Mouse (Mus musculus) forebrain, embryonic 10.5 days (tissue): ENCODE data around the gene Nav2. TPM values are rescaled to one million over a fixed set of nuclear protein-coding genes. Genes with fewer than 3 reads are reported as not detected.

Source experiments
- DNase-seq: peaks from one replicate; pipeline ENCODE4 v3.0.0-alpha.2; 2017; ENCODE audit warnings: low spot score; ENCODE audit errors: extremely low spot score
- H3K27ac ChIP-seq: fragments of 300-500 bp; sonication (generic); 2 replicates; pipeline ENCODE4 v1.5.1; 2016; ENCODE audit warnings: mild to moderate bottlenecking
- H3K27me3 ChIP-seq: fragments of 300-500 bp; sonication (generic); 2 replicates; pipeline ENCODE4 v1.6.1; 2016; ENCODE audit warnings: mild to moderate bottlenecking; ENCODE audit not compliant: poor library complexity, severe bottlenecking
- H3K36me3 ChIP-seq: fragments of 300-500 bp; sonication (generic); replicated peaks from 2 replicates; pipeline ENCODE4 v1.6.1; 2016; ENCODE audit warnings: mild to moderate bottlenecking, moderate library complexity
- H3K4me1 ChIP-seq: fragments of 300-500 bp; sonication (generic); 2 replicates; pipeline ENCODE4 v1.6.1; 2016
- H3K4me3 ChIP-seq: fragments of 300-500 bp; sonication (generic); 2 replicates; pipeline ENCODE4 v1.5.1; 2016; ENCODE audit warnings: mild to moderate bottlenecking, moderate library complexity
- H3K9me3 ChIP-seq: fragments of 300-500 bp; sonication (generic); 2 replicates; pipeline ENCODE4 v1.6.1; 2016; ENCODE audit warnings: mild to moderate bottlenecking, moderate library complexity
- WGBS: fragments of 180-500 bp; shearing (Covaris S2); methylation state at CpG from one replicate; pipeline ENCODE4 v1.1.7; 2016; 5-methylcytosine and 5-hydroxymethylcytosine counted together
- polyA plus RNA-seq: library from polyadenylated mRNA; unstranded; fragments of >200 nt; fragmentation: Nextera tagmentation; extraction: Ambion mirVana; gene quantifications from 2 replicates; pipeline ENCODE4 v1.2.1, GENCODE M21; 2016

Gene Nav2
- polyA plus RNA-seq, 1 experiment from 2014 or later = 6.1 TPM

DNA sequence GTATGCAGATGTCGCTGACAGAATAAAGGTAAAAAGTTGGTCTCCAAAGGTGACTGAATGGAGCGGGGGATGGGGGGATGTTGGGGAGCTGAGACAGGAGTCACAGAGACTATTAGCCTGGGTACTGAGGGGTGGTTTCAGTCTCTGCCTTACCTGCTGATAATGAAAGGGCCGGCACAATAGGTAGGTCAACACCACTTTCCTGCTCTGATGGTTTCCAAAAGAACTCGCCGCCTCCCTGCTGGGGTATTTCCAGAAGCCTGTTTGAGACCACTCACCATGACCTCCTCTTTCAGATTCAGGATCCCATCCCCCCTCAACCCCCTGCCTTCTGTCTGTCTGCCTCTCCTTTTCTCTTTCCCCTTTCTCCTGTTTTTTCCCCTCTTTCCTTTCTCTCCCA, 9.5 kb downstream of the Nav2 start:
- peaks cover 84% of the 10 kb centered on the region for H3K27me3 ChIP-seq
- H3K9me3 ChIP-seq = no peaks in the 10 kb centered on the region
- 5% methylated on average over 5 of the region's 5 CpGs for WGBS
- no peak for DNase-seq
- H3K27ac ChIP-seq = no peak overlapping the region
- H3K36me3 ChIP-seq = no peaks in the 10 kb centered on the region
- H3K4me3 ChIP-seq = 0 out of 2 replicates have a peak overlapping the region, but pooled peaks have one; percentile 7
- peaks cover 60% of the 10 kb centered on the region for H3K4me1 ChIP-seq

DNA sequence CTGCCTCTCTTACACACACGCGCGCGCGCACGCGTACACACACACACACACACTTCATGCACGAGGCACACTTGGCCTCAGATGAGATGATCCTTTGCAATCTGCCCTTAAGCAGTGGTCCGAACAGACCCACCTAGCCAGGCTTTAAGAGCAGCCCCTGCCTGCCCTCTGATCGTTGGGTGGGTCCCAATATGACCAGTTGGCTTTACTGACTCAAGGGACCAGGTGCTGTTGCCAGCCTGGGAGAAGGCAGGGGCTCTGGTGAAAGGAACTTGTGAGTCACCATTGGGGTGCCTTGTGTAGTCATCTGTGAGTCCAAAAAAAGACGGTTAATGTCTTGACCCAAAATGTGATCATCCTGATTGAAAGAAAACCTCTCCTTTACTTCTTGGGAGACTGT, 9.9 kb downstream of the Nav2 start:
- no peaks in the 10 kb centered on the region for H3K9me3 ChIP-seq
- WGBS = 17% methylated on average over 11 of the region's 11 CpGs
- peaks cover 84% of the 10 kb centered on the region for H3K27me3 ChIP-seq
- no peaks in the 10 kb centered on the region for H3K36me3 ChIP-seq
- DNase-seq = no peak
- H3K4me3 ChIP-seq = 0 out of 2 replicates have a peak overlapping the region, but pooled peaks have one; percentile 7
- no peak overlapping the region for H3K27ac ChIP-seq
- peaks cover 63% of the 10 kb centered on the region for H3K4me1 ChIP-seq

DNA sequence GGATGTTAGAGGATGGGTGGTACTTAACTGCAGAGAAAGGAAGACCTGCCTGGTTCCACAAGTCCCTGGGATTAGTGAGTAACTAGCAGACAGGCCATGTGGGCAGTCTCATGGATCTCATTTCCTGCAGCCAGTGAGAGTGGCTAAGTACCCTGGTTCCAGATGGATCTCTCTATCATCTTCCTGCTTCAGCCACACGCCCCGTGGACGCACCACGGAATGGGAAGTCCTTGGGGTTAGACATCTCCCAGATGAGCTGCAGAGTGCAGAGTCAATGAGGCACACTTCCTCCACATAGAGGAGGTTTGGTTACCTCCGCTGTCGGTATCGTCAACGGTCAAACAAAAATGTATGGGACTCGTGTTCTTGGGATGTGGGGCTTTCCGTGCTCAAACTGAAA, 15.1 kb downstream of the Nav2 start:
- no peak overlapping the region for H3K27ac ChIP-seq
- 89% methylated on average over 10 of the region's 10 CpGs for WGBS
- peaks cover 80% of the 10 kb centered on the region for H3K27me3 ChIP-seq

DNA sequence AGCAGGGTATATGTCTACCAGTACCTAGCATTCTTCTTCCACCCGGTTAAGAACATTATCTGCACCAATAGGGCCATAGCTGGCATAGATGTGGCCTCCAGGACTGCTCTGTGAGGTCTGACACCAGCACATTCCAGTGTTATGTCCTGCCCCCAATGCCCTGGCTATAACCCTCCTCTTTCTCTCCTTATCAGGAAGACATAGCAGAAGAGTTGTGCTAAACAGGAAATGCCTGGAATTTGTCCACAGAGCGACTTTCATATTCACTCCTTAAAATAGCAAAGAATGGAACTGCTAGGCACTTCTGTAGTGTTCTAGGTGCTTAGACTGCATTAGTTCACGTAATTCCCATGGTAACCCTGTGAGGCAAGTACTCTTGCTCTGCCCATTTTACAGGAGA, 16.7 kb downstream of the Nav2 start:
- WGBS = 83% methylated on average over 3 of the region's 3 CpGs
- Histone ChIP-seq H3K9me3 (no peaks in the 10 kb centered on the region), H3K4me1 (peaks cover 16% of the 10 kb centered on the region), H3K27me3 (peaks cover 80% of the 10 kb centered on the region), H3K27ac (0 out of 2 replicates have a peak overlapping the region, but pooled peaks have one; percentile 25), H3K36me3 (no peaks in the 10 kb centered on the region), H3K4me3 (no peak overlapping the region)
- no peak for DNase-seq

More for the DNA sequence above, 15.1 kb downstream of the Nav2 start:
- no peak overlapping the region for H3K4me3 ChIP-seq
- peaks cover 17% of the 10 kb centered on the region for H3K4me1 ChIP-seq
- no peaks in the 10 kb centered on the region for H3K9me3 ChIP-seq
- no peaks in the 10 kb centered on the region for H3K36me3 ChIP-seq
- DNase-seq = no peak

DNA sequence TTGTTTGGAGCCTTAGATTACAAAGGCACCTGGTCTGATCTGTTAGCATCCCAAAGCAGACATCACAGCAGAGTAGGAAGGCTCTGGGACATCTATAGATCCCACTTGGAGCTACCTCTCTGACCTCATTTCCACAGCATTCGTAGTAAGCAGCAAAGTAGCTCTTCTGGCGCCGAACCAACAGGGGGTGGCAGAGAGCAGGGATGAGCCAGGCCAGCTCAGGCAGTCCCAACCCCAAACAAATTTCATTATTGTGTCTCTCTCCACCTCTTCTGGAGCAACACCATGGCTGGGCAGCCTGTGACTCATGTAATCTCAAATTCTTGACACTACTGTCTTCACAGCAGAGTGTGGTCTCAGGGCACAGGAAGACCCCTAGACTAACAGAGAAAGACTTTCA, 19.8 kb downstream of the Nav2 start:
- 21% methylated on average over 3 of the region's 3 CpGs for WGBS
- Histone ChIP-seq H3K27ac (no peak overlapping the region), H3K27me3 (peaks cover 88% of the 10 kb centered on the region), H3K4me3 (no peak overlapping the region), H3K9me3 (no peaks in the 10 kb centered on the region), H3K36me3 (no peaks in the 10 kb centered on the region), H3K4me1 (peaks cover 17% of the 10 kb centered on the region)
- peak; percentile 50 for DNase-seq

DNA sequence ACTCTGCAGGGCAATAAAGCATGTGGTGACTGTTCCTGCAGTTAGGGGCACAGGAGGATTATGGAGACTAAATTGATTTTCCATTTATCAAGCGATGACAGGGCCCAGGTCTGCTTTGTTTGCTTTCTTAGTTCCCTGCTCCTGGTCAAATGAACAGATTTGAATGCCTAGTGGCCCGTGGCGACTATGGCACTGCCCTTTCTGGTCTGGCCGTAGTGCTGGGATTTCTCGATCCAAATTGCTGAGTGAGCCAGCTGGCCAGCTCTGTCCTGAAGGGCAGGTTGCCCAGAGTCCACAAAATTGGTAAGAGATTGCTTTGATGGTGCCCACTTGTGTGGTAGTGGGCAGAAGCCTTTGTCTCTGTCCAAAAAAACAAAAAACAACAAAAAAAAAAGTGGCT, 21.9 kb downstream of the Nav2 start:
- Histone ChIP-seq H3K36me3 (no peaks in the 10 kb centered on the region), H3K27ac (no peak overlapping the region), H3K4me3 (no peak overlapping the region), H3K9me3 (no peaks in the 10 kb centered on the region), H3K4me1 (peaks cover 15% of the 10 kb centered on the region), H3K27me3 (peaks cover 89% of the 10 kb centered on the region)
- WGBS = 52% methylated on average over 5 of the region's 5 CpGs
- no peak for DNase-seq

DNA sequence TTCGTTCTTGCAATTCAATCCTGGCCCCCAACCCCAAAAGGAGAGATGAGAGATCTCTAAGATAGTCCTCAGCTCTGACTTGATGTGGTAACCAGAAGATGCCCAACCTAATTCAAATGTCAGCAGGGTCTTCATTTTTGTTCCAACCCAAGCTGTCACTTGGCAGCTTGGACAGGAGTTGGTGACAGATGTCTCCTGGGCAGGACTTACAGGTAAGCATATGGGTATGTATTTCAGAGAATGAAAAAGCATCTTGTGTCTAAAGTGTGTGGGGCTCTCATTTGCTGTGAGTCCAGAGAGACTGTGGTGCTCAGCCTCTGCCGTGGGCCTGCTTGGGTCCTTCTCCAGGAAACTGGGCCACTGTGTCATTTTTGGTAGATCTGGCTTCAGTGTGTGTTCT, 23.6 kb downstream of the Nav2 start:
- Histone ChIP-seq H3K27me3 (peaks cover 87% of the 10 kb centered on the region), H3K4me1 (peaks cover 14% of the 10 kb centered on the region), H3K36me3 (no peaks in the 10 kb centered on the region), H3K4me3 (no peak overlapping the region), H3K27ac (no peak overlapping the region), H3K9me3 (no peaks in the 10 kb centered on the region)
- 77% methylated on average over 2 of the region's 2 CpGs for WGBS
- DNase-seq = no peak

DNA sequence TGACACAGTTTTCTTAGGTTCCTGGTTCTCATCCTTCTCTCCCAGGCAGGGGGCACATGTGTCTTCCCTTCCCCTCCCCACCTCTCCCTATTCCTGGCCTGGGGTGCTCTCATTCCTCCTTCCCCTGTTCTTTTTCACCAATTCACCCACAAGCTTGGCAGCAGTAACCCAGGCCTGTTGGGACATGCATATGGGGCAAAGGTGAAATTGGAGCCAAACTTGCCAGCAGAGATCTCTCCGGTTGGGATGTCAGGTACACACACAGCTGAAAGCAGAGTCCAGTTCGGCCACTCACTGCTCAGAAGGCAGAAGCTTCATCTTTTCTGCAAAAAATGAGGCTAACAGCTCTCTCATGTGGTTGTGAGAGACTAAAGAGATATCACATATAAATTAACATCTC, 26.3 kb downstream of the Nav2 start:
- WGBS = 85% methylated on average over 2 of the region's 2 CpGs
- Histone ChIP-seq H3K4me3 (no peak overlapping the region), H3K9me3 (no peaks in the 10 kb centered on the region), H3K4me1 (peaks cover 11% of the 10 kb centered on the region), H3K27ac (no peak overlapping the region), H3K27me3 (peaks cover 83% of the 10 kb centered on the region), H3K36me3 (no peaks in the 10 kb centered on the region)
- DNase-seq = no peak

DNA sequence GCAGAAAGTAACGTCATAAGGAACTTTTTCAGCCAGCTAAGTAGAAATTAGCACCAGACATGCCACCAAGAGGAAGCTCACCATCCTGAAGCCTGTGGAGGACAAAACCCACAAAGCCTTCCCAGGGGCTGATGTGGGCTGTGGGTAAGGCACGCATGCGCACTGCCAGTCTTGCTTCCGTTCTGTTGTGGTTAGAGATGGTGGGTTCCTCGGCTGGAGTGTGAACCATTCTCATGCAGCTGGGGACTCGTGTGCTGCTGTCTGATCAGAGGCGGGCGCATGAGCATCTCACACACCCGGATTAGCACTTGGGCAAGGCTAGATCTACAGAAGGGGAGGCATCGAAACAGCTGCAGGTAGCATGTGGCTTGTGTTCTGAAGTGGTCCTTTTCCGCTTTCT, 29.0 kb downstream of the Nav2 start:
- Histone ChIP-seq H3K27ac (no peak overlapping the region), H3K27me3 (peaks cover 77% of the 10 kb centered on the region), H3K9me3 (no peaks in the 10 kb centered on the region), H3K4me1 (no peaks in the 10 kb centered on the region), H3K4me3 (no peak overlapping the region), H3K36me3 (no peaks in the 10 kb centered on the region)
- DNase-seq = no peak
- WGBS = 87% methylated on average over 11 of the region's 11 CpGs

DNA sequence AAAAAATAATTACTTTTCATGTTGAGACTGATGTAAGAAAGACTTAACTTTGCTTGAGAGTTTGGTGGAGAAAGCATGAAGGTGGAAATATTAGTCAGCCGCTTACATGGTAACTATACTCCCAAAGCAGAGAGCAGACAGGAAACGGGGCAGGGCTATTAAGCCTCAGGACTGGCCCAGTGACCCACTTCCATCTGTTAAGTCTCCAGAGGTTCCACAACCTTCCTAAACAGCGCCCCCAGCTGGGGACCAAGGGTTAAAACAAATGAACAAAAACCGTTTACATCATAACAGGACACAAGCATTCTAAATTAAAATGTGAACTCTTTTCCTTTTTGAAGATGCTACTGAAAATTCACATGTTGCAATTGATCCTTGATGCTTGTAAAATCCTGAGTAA, 29.7 kb downstream of the Nav2 start:
- peaks cover 77% of the 10 kb centered on the region for H3K27me3 ChIP-seq
- no peaks in the 10 kb centered on the region for H3K36me3 ChIP-seq
- H3K9me3 ChIP-seq = no peaks in the 10 kb centered on the region
- H3K4me1 ChIP-seq = no peaks in the 10 kb centered on the region
- DNase-seq = no peak
- H3K27ac ChIP-seq = no peak overlapping the region
- 45% methylated on average over 4 of the region's 4 CpGs for WGBS
- H3K4me3 ChIP-seq = no peak overlapping the region

DNA sequence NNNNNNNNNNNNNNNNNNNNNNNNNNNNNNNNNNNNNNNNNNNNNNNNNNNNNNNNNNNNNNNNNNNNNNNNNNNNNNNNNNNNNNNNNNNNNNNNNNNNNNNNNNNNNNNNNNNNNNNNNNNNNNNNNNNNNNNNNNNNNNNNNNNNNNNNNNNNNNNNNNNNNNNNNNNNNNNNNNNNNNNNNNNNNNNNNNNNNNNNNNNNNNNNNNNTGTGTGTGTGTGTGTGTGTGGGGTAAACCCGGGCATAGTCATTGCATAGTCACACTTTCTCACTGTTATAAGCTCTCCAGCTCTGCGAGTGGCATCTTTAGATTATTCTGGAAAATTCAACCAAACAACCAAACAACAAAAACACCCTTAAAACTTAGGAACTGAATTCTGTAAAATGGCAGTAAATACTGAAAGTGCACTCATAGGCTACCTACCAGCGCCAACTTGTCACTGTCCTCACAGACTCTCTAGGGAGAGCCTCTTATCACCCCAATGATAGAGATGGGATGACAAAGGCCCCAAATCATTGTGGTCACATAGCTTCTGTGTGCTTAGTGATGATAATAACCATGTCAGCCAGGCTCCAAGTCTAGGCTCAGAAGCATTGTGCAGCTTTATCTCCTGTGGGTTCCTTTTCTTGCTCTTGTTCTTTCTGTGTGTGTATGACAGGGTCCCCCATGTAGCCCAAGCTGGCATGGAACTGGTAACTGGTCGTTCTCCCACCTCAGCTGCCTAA, 40.0 kb downstream of the Nav2 start:
- no peak for DNase-seq
- Histone ChIP-seq H3K4me3 (no peak overlapping the region), H3K4me1 (peaks cover 14% of the 10 kb centered on the region), H3K27me3 (peaks cover 93% of the 10 kb centered on the region), H3K27ac (no peak overlapping the region), H3K36me3 (no peaks in the 10 kb centered on the region), H3K9me3 (no peaks in the 10 kb centered on the region)
- WGBS = 86% methylated on average over 4 of the region's 4 CpGs

DNA sequence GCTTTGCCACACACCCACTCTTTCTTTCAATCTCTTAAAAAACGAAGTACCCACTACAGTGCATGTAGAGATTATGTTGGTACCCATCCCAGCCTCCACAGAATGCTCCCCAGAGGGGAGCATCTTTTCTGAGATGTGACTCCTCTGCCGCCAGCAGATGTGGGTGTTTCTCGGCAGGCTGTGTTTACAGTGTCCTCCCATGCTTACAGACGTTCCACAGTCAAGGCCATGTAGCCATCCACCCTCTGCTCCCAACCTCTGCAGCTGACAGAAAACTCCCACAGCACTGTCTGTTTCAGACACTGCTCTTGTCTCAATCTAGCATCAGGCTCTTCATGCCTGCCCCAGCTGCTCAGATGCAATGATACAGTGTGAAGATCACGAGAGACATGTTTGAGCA, 46.0 kb downstream of the Nav2 start:
- 90% methylated on average over 5 of the region's 5 CpGs for WGBS
- no peak overlapping the region for H3K4me3 ChIP-seq
- no peak for DNase-seq
- peaks cover 98% of the 10 kb centered on the region for H3K27me3 ChIP-seq
- H3K4me1 ChIP-seq = peaks cover 15% of the 10 kb centered on the region
- H3K9me3 ChIP-seq = no peaks in the 10 kb centered on the region
- no peaks in the 10 kb centered on the region for H3K36me3 ChIP-seq
- no peak overlapping the region for H3K27ac ChIP-seq

DNA sequence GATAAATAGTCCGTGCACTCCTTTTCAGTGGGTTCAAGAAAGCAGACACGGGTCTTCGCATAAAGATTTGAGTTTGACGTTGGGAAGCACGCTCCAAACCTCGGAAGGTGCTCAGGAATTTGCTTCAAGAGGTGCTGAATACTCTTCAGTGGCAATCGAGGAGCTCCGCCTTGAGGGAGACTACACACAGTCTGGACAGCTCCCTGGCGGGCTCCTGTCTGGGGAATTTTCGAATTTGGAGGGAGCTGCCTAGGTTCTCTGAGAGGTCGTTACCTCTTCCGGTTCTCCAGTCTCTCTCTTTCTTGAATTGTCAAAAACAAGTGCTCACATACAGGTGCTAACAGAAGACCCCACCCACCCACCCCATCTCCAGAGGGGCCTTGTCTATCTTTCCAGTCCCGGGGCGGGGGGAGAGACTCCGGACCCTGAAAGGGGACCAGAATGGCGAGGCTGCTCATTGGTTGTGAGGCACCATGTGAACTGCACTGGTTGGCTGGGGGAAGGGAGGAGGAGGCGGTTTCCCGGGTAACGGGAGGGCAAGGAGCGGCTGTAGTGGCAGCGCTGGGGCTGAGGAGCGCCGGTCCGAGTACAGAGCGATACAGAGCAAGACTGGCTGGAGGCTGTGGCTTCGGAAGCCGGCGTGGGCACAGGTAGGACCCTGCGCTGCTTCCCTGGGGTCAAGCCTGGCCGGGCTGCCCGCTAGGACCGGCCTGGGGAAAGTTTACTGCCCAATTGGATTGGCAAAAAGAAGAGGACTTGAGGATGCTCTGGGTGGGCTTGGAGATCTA, 50.2 kb downstream of the Nav2 start:
- no peaks in the 10 kb centered on the region for H3K36me3 ChIP-seq
- DNase-seq = peak; percentile 92
- H3K4me3 ChIP-seq = peak overlapping the region; percentile 55
- H3K4me1 ChIP-seq = peaks cover 50% of the 10 kb centered on the region
- 2% methylated on average over 32 of the region's 32 CpGs for WGBS
- H3K27ac ChIP-seq = peak overlapping the region; percentile 65
- H3K27me3 ChIP-seq = peaks cover 100% of the 10 kb centered on the region
- no peaks in the 10 kb centered on the region for H3K9me3 ChIP-seq
